Mouse (Mus musculus): Measurements from ENCODE around the gene Dcdc2a. TPM values are rescaled to one million over a fixed set of nuclear protein-coding genes. Genes with fewer than 3 reads are reported as not detected.

Dcdc2a gene
- polyA plus RNA-seq, 1 experiment from 2014 or later = 1.7 TPM

GRCm38 (mm10) chr13:25190218-25190617 is 134.4 kb downstream of the Dcdc2a start:
- H3K36me3 ChIP-seq = no peaks in the 10 kb centered on the region
- H3K4me1 ChIP-seq = peaks cover 23% of the 10 kb centered on the region
- no peak overlapping the region for H3K4me3 ChIP-seq
- DNase-seq (ENCODE audit: low spot score) = no peak
- H3K27me3 ChIP-seq (ENCODE audit: low read depth, poor library complexity, severe bottlenecking) = no peaks in the 10 kb centered on the region
- H3K27ac ChIP-seq (replicated peaks) = no peak overlapping the region
- H3K9me3 ChIP-seq (replicated peaks) = no peaks in the 10 kb centered on the region
- WGBS = 84% methylated on average over 3 of the region's 3 CpGs

- 95% methylated on average over 10 of the region's 10 CpGs for WGBS
Observed at GRCm38 (mm10) chr13:25195706-25196105, 139.9 kb downstream of the Dcdc2a start.

GRCm38 (mm10) chr13:25199916-25200315 is 144.1 kb downstream of the Dcdc2a start:
- H3K4me3 ChIP-seq = no peak overlapping the region

More at GRCm38 (mm10) chr13:25195706-25196105, 139.9 kb downstream of the Dcdc2a start:
- Histone ChIP-seq H3K4me3 (no peak overlapping the region), H3K36me3 (no peaks in the 10 kb centered on the region), H3K27me3 (ENCODE audit: low read depth, poor library complexity, severe bottlenecking) (no peaks in the 10 kb centered on the region), H3K9me3 (replicated peaks) (no peaks in the 10 kb centered on the region), H3K4me1 (no peaks in the 10 kb centered on the region), H3K27ac (replicated peaks) (no peak overlapping the region)
- DNase-seq (ENCODE audit: low spot score) = no peak

GRCm38 (mm10) chr13:25206950-25207349 is 151.1 kb downstream of the Dcdc2a start:
- WGBS = 91% methylated on average over 5 of the region's 5 CpGs
- Histone ChIP-seq H3K4me1 (no peaks in the 10 kb centered on the region), H3K9me3 (replicated peaks) (no peaks in the 10 kb centered on the region), H3K36me3 (no peaks in the 10 kb centered on the region), H3K4me3 (no peak overlapping the region), H3K27me3 (ENCODE audit: low read depth, poor library complexity, severe bottlenecking) (no peaks in the 10 kb centered on the region), H3K27ac (replicated peaks) (no peak overlapping the region)
- no peak for DNase-seq (ENCODE audit: low spot score)

More at GRCm38 (mm10) chr13:25199916-25200315, 144.1 kb downstream of the Dcdc2a start:
- no peak for DNase-seq (ENCODE audit: low spot score)
- no peaks in the 10 kb centered on the region for H3K27me3 ChIP-seq (ENCODE audit: low read depth, poor library complexity, severe bottlenecking)
- 73% methylated on average over 3 of the region's 3 CpGs for WGBS
- no peaks in the 10 kb centered on the region for H3K4me1 ChIP-seq
- H3K36me3 ChIP-seq = no peaks in the 10 kb centered on the region
- no peak overlapping the region for H3K27ac ChIP-seq (replicated peaks)
- no peaks in the 10 kb centered on the region for H3K9me3 ChIP-seq (replicated peaks)

- Histone ChIP-seq H3K36me3 (no peaks in the 10 kb centered on the region), H3K27me3 (ENCODE audit: low read depth, poor library complexity, severe bottlenecking) (no peaks in the 10 kb centered on the region), H3K9me3 (replicated peaks) (no peaks in the 10 kb centered on the region), H3K4me1 (no peaks in the 10 kb centered on the region), H3K27ac (replicated peaks) (no peak overlapping the region), H3K4me3 (no peak overlapping the region)
- DNase-seq (ENCODE audit: low spot score) = no peak
- WGBS = 89% methylated on average over 1 of the region's 1 CpGs
Observed at GRCm38 (mm10) chr13:25218394-25218793, 162.6 kb downstream of the Dcdc2a start.

GRCm38 (mm10) chr13:25220186-25220787 is 164.5 kb downstream of the Dcdc2a start:
- H3K9me3 ChIP-seq (replicated peaks) = no peaks in the 10 kb centered on the region
- no peaks in the 10 kb centered on the region for H3K36me3 ChIP-seq
- H3K27me3 ChIP-seq (ENCODE audit: low read depth, poor library complexity, severe bottlenecking) = no peaks in the 10 kb centered on the region
- H3K4me3 ChIP-seq = no peak overlapping the region
- no peak overlapping the region for H3K27ac ChIP-seq (replicated peaks)
- WGBS = 76% methylated on average over 5 of the region's 5 CpGs
- no peak for DNase-seq (ENCODE audit: low spot score)
- H3K4me1 ChIP-seq = no peaks in the 10 kb centered on the region

GRCm38 (mm10) chr13:25251893-25252292 is 196.1 kb downstream of the Dcdc2a start:
- no peak for DNase-seq (ENCODE audit: low spot score)
- H3K9me3 ChIP-seq (replicated peaks) = no peaks in the 10 kb centered on the region
- 71% methylated on average over 1 of the region's 1 CpGs for WGBS
- H3K4me1 ChIP-seq = peaks cover 5% of the 10 kb centered on the region; the same call in 1 of the 2 replicates
- H3K27me3 ChIP-seq (ENCODE audit: low read depth, poor library complexity, severe bottlenecking) = no peaks in the 10 kb centered on the region
- no peak overlapping the region for H3K4me3 ChIP-seq
- no peak overlapping the region for H3K27ac ChIP-seq (replicated peaks)
- no peaks in the 10 kb centered on the region for H3K36me3 ChIP-seq

GRCm38 (mm10) chr13:25254478-25255263 is 198.9 kb downstream of the Dcdc2a start:
- no peak for DNase-seq (ENCODE audit: low spot score)
- 89% methylated on average over 9 of the region's 9 CpGs for WGBS
- no peaks in the 10 kb centered on the region for H3K4me1 ChIP-seq
- H3K27me3 ChIP-seq (ENCODE audit: low read depth, poor library complexity, severe bottlenecking) = no peaks in the 10 kb centered on the region
- H3K9me3 ChIP-seq (replicated peaks) = no peaks in the 10 kb centered on the region
- no peak overlapping the region for H3K4me3 ChIP-seq
- no peak overlapping the region for H3K27ac ChIP-seq (replicated peaks)
- H3K36me3 ChIP-seq = no peaks in the 10 kb centered on the region

GRCm38 (mm10) chr13:25257608-25258007 is 201.8 kb downstream of the Dcdc2a start:
- no peak overlapping the region for H3K4me3 ChIP-seq
- no peaks in the 10 kb centered on the region for H3K36me3 ChIP-seq
- 88% methylated on average over 6 of the region's 6 CpGs for WGBS
- no peak for DNase-seq (ENCODE audit: low spot score)
- no peaks in the 10 kb centered on the region for H3K4me1 ChIP-seq
- no peak overlapping the region for H3K27ac ChIP-seq (replicated peaks)
- no peaks in the 10 kb centered on the region for H3K9me3 ChIP-seq (replicated peaks)
- H3K27me3 ChIP-seq (ENCODE audit: low read depth, poor library complexity, severe bottlenecking) = no peaks in the 10 kb centered on the region

Other genes with a start within 250 kb of the Dcdc2a start
- gene Acot13, start 224.5 kb upstream of the Dcdc2a start, polyA plus RNA-seq (2016; fragmentation: Nextera tagmentation; extraction: Ambion mirVana) = 56.1 and 56.7 TPM in 2 replicates
- gene Tdp2, start 224.3 kb upstream of the Dcdc2a start, polyA plus RNA-seq (2016; fragmentation: Nextera tagmentation; extraction: Ambion mirVana) = 72.0 and 78.6 TPM in 2 replicates
- 0.48 and 0.92 TPM in 2 replicates for gene D130043K22Rik, start 210.9 kb upstream of the Dcdc2a start, polyA plus RNA-seq (2016; fragmentation: Nextera tagmentation; extraction: Ambion mirVana)
- 7.1 and 8.2 TPM in 2 replicates for gene Aldh5a1, start 118.3 kb upstream of the Dcdc2a start, polyA plus RNA-seq (2016; fragmentation: Nextera tagmentation; extraction: Ambion mirVana)
- gene Gpld1, start 112.9 kb upstream of the Dcdc2a start, polyA plus RNA-seq (2016; fragmentation: Nextera tagmentation; extraction: Ambion mirVana) = 0.21 TPM in 2 replicates
- gene Mrs2, start 35.6 kb upstream of the Dcdc2a start, polyA plus RNA-seq (2016; fragmentation: Nextera tagmentation; extraction: Ambion mirVana) = 15.0 and 19.7 TPM in 2 replicates
- 11.7 and 12.4 TPM in 2 replicates for gene Nrsn1, start 214.5 kb downstream of the Dcdc2a start, polyA plus RNA-seq (2016; fragmentation: Nextera tagmentation; extraction: Ambion mirVana)